Comparison of ENCODE assay signal across 12 mouse cellular contexts in the genomic region with DNA sequence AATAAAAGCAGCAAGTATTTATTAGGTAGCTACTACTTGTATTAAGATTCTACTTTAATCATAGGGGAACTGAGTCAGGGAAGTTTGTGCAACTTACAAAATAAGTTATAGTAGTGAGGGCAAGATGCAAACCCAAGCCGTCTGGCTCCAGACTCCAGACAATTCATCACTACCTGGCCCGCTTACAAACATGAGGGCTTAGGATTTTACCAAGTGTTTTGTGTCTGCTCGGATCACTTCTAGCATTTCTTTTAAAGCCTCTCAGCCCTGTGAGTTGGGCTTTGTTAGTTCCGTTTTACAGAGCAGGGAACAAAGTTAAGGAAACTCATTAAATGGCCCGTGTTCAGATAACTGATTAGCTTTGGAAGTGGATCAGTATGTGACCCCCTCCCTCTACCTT. TPM values are rescaled to one million over a fixed set of nuclear protein-coding genes. Genes with fewer than 3 reads are reported as not detected.
DNase-seq lines count a peak whose midpoint lies in the region; ATAC-seq and TF ChIP-seq lines count a peak whose summit lies in the region.
"Had no signal": no experiment of that assay in that cellular context is flagged by ENCODE, and none has a peak within 500 bp of the region (broad histone marks: within the 10 kb centered on the region; RNA-seq: fewer than 3 reads in every experiment).

No protein-coding gene starts in this region.

- WGBS in kidney, embryonic 16.5 days = 17% methylated on average over 5 of the region's 5 CpGs
- WGBS in embryonic facial prominence, embryonic 13.5 days = 22% methylated on average over 5 of the region's 5 CpGs
- 51% methylated on average over 5 of the region's 5 CpGs for WGBS in hindbrain, embryonic 14.5 days
- WGBS in midbrain, postnatal 0 days = 34% methylated on average over 5 of the region's 5 CpGs

- H3K9ac ChIP-seq in kidney, embryonic 16.5 days (replicated peaks; ENCODE audit: low read length) = peak overlapping the region; percentile 90
- H3K9ac ChIP-seq in embryonic facial prominence, embryonic 13.5 days = peak overlapping the region; percentile 98
- H3K9ac ChIP-seq in hindbrain, embryonic 14.5 days = no peak overlapping the region
- H3K9ac ChIP-seq in midbrain, postnatal 0 days (replicated peaks; ENCODE audit: low read length, poor library complexity, severe bottlenecking) = no peak overlapping the region

- peak overlapping the region; percentile 93 for H3K27ac ChIP-seq in kidney, embryonic 16.5 days (ENCODE audit: low read length)
- H3K27ac ChIP-seq in embryonic facial prominence, embryonic 13.5 days = peak overlapping the region; percentile 92
- 0 out of 2 replicates have a peak overlapping the region, but pooled peaks have one; percentile 5 for H3K27ac ChIP-seq in hindbrain, embryonic 14.5 days
- H3K27ac ChIP-seq in midbrain, postnatal 0 days (ENCODE audit: low read depth, low read length) = no peak overlapping the region

- peak overlapping the region; percentile 81 for H3K4me3 ChIP-seq in kidney, embryonic 16.5 days (ENCODE audit: low read length)
- H3K4me3 ChIP-seq in embryonic facial prominence, embryonic 13.5 days = peak overlapping the region; percentile 91
- peak overlapping the region; percentile 73; the same call in 1 of the 2 replicates for H3K4me3 ChIP-seq in hindbrain, embryonic 14.5 days (replicated peaks; ENCODE audit: low read length)
- no peak overlapping the region for H3K4me3 ChIP-seq in midbrain, postnatal 0 days (ENCODE audit: low read depth, low read length)

- no peaks in the 10 kb centered on the region for H3K27me3 ChIP-seq in kidney, embryonic 16.5 days (ENCODE audit: insufficient read depth, low read length)
- H3K27me3 ChIP-seq in embryonic facial prominence, embryonic 13.5 days = no peaks in the 10 kb centered on the region
- H3K27me3 ChIP-seq in hindbrain, embryonic 14.5 days (ENCODE audit: control insufficient read depth, insufficient read depth, low read length) = no peaks in the 10 kb centered on the region
- no peaks in the 10 kb centered on the region for H3K27me3 ChIP-seq in midbrain, postnatal 0 days (ENCODE audit: insufficient read depth, low read length)

- H3K4me2 ChIP-seq in kidney, embryonic 16.5 days (replicated peaks; ENCODE audit: low read depth, low read length) = peak overlapping the region; percentile 68
- H3K4me2 ChIP-seq in embryonic facial prominence, embryonic 13.5 days = peak overlapping the region; percentile 66
- H3K4me2 ChIP-seq in hindbrain, embryonic 14.5 days (replicated peaks) = peak overlapping the region; percentile 96
- H3K4me2 ChIP-seq in midbrain, postnatal 0 days (ENCODE audit: low read depth, low read length, poor library complexity, severe bottlenecking) = 0 out of 2 replicates have a peak overlapping the region, but pooled peaks have one; percentile 92

- peaks cover 11% of the 10 kb centered on the region for H3K36me3 ChIP-seq in kidney, embryonic 16.5 days (ENCODE audit: insufficient read depth, low read length)
- peaks cover 28% of the 10 kb centered on the region for H3K36me3 ChIP-seq in embryonic facial prominence, embryonic 13.5 days
- H3K36me3 ChIP-seq in hindbrain, embryonic 14.5 days (replicated peaks; ENCODE audit: control insufficient read depth, insufficient read depth) = no peaks in the 10 kb centered on the region
- no peaks in the 10 kb centered on the region for H3K36me3 ChIP-seq in midbrain, postnatal 0 days (ENCODE audit: insufficient read depth, low read length)
- H3K36me3 ChIP-seq: G1E had no signal

- no peaks in the 10 kb centered on the region for H3K9me3 ChIP-seq in kidney, embryonic 16.5 days (ENCODE audit: low read length)
- no peaks in the 10 kb centered on the region for H3K9me3 ChIP-seq in embryonic facial prominence, embryonic 13.5 days
- H3K9me3 ChIP-seq in hindbrain, embryonic 14.5 days (ENCODE audit: control insufficient read depth, low read length) = no peaks in the 10 kb centered on the region
- H3K9me3 ChIP-seq in midbrain, postnatal 0 days (ENCODE audit: low read length) = no peaks in the 10 kb centered on the region
- H3K9me3 ChIP-seq: G1E had no signal

- no peak for TF ChIP-seq CTCF in midbrain, postnatal 0 days (IDR thresholded peaks at IDR 0.05)

- no peak for ATAC-seq in kidney, embryonic 16.5 days (ENCODE audit: low FRiP score, low TSS enrichment)
- no peak for ATAC-seq in embryonic facial prominence, embryonic 13.5 days (ENCODE audit: insufficient number of reproducible peaks, insufficient read depth, low FRiP score, low TSS enrichment, low read depth)
- no peak for ATAC-seq in hindbrain, embryonic 14.5 days (ENCODE audit: low FRiP score)
- ATAC-seq in midbrain, postnatal 0 days (ENCODE audit: low FRiP score) = no peak

- no peak for DNase-seq in kidney, postnatal 14 days
- no peak for DNase-seq in hindbrain, embryonic 14.5 days (ENCODE audit: low spot score)
- no peak for DNase-seq in midbrain, postnatal 0 days (ENCODE audit: low spot score)
- DNase-seq in thymus, postnatal 4 days = no peak
- DNase-seq in thymus, adult 18-20 months = no peak
- no peak for DNase-seq in cerebellum, postnatal 36 days
- DNase-seq: kidney, adult 9 months; lung, adult 18-20 months; thymus, postnatal 14 days had no signal

- H3K4me1 ChIP-seq in kidney, embryonic 16.5 days (ENCODE audit: insufficient read depth, low read length) = peaks cover 37% of the 10 kb centered on the region
- peaks cover 32% of the 10 kb centered on the region for H3K4me1 ChIP-seq in embryonic facial prominence, embryonic 13.5 days
- H3K4me1 ChIP-seq in hindbrain, embryonic 14.5 days (replicated peaks; ENCODE audit: control insufficient read depth, insufficient read depth, low read length) = peaks cover 32% of the 10 kb centered on the region
- H3K4me1 ChIP-seq in midbrain, postnatal 0 days (ENCODE audit: insufficient read depth, low read length) = no peaks in the 10 kb centered on the region

RNA-seq across cellular contexts. Expression of a gene that starts 1.9 kb away (rescaled TPM):
- 657 and 680 TPM in 2 replicates for polyA plus RNA-seq in kidney, embryonic 16.5 days (2015; fragmentation: Nextera tagmentation; extraction: Ambion mirVana)
- polyA plus RNA-seq in embryonic facial prominence, embryonic 13.5 days (2015; fragmentation: Nextera tagmentation; extraction: Ambion mirVana) = 683 and 792 TPM in 2 replicates
- polyA plus RNA-seq in hindbrain, embryonic 14.5 days (2014; fragmentation: Nextera tagmentation; extraction: Ambion mirVana) = 111 and 126 TPM in 2 replicates
- 51.6 and 72.1 TPM in 2 replicates for total RNA-seq in midbrain, postnatal 0 days (2014; rRNA removed)
- 56.3 and 58.8 TPM in 2 replicates for polyA plus RNA-seq in midbrain, postnatal 0 days (2015; fragmentation: Nextera tagmentation; extraction: Ambion mirVana)

Comparison
In these comparisons a context has a peak if more than half of its experiments do, and no peak if none do; other contexts are left out.
1. H3K9ac ChIP-seq: peak in kidney, embryonic 16.5 days (single experiment) and embryonic facial prominence, embryonic 13.5 days (single experiment); none in hindbrain, embryonic 14.5 days (single experiment) and midbrain, postnatal 0 days (single experiment).
2. Peak in every context shown above with its lines, with median percentiles within 50 percentile points of each other: H3K4me2 ChIP-seq.